Mouse (Mus musculus) stomach, postnatal 0 days (tissue): ENCODE results near the gene Add2.

Experiments
- CTCF ChIP-seq: IDR thresholded peaks from 2 replicates; pipeline ENCODE4 v1.5.1; 2016; ENCODE audit warnings: antibody characterized with exemption, low read depth, mild to moderate bottlenecking, moderate library complexity
- EP300 ChIP-seq: optimal IDR thresholded peaks from 2 replicates; pipeline ENCODE3; 2016; ENCODE audit warnings: antibody characterized with exemption

- TF ChIP-seq CTCF (no peak), EP300 (no peak)
Observed at GRCm38 (mm10) chr6:86053594-86053993, 25.1 kb downstream of the Add2 start.
